Mouse (Mus musculus): ENCODE measurements at regions not wholly inside any gene's neighbourhood (a gene's known extent, or its start where the extent isn't known, plus 50 kb on each side); places are given as distances from the start of the nearest gene placed in this dataset.

GRCm38 (mm10) chr10:97966931-97967330, 240.4 kb upstream of the C030005K15Rik start:
- Histone ChIP-seq H3K27me3 (replicated peaks) (no peaks in the 10 kb centered on the region), H3K4me3 (no peak overlapping the region), H3K4me1 (no peaks in the 10 kb centered on the region), H3K9me3 (no peaks in the 10 kb centered on the region), H3K36me3 (replicated peaks) (no peaks in the 10 kb centered on the region), H3K4me2 (no peak overlapping the region), H3K9ac (no peak overlapping the region), H3K27ac (no peak overlapping the region)
- ATAC-seq (replicated peaks): peak; percentile 60; the same call in 1 of the 2 replicates
- WGBS: 59% methylated on average over 2 of the region's 2 CpGs

- H3K4me1 ChIP-seq: peaks cover 3% of the 10 kb centered on the region; the same call in 1 of the 2 replicates
- H3K4me3 ChIP-seq: no peak overlapping the region
- H3K4me2 ChIP-seq: no peak overlapping the region
- H3K27ac ChIP-seq: no peak overlapping the region
- H3K36me3 ChIP-seq (replicated peaks): no peaks in the 10 kb centered on the region
- ATAC-seq (replicated peaks): peak; percentile 75; the same call in 1 of the 2 replicates
- no peak overlapping the region for H3K9ac ChIP-seq
- no peaks in the 10 kb centered on the region for H3K9me3 ChIP-seq
- WGBS: 22% methylated on average over 4 of the region's 4 CpGs
- no peaks in the 10 kb centered on the region for H3K27me3 ChIP-seq (replicated peaks)
These were observed 280.5 kb upstream of the C030005K15Rik start for GRCm38 (mm10) chr10:98007037-98007436.

GRCm38 (mm10) chr10:98008355-98008754, 281.8 kb upstream of the C030005K15Rik start:
- ATAC-seq (replicated peaks): no peak
- H3K27ac ChIP-seq: no peak overlapping the region
- H3K9me3 ChIP-seq: no peaks in the 10 kb centered on the region
- no peak overlapping the region for H3K4me3 ChIP-seq
- no peak overlapping the region for H3K4me2 ChIP-seq
- no peaks in the 10 kb centered on the region for H3K36me3 ChIP-seq (replicated peaks)
- no peak overlapping the region for H3K9ac ChIP-seq
- no peaks in the 10 kb centered on the region for H3K27me3 ChIP-seq (replicated peaks)
- peaks cover 3% of the 10 kb centered on the region; the same call in 1 of the 2 replicates for H3K4me1 ChIP-seq
- 8% methylated on average over 1 of the region's 1 CpGs for WGBS

- Histone ChIP-seq H3K36me3 (replicated peaks) (no peaks in the 10 kb centered on the region), H3K9ac (no peak overlapping the region), H3K27me3 (replicated peaks) (no peaks in the 10 kb centered on the region), H3K4me2 (no peak overlapping the region), H3K4me3 (no peak overlapping the region), H3K4me1 (no peaks in the 10 kb centered on the region), H3K27ac (no peak overlapping the region), H3K9me3 (no peaks in the 10 kb centered on the region)
- 79% methylated on average over 2 of the region's 2 CpGs for WGBS
- ATAC-seq (replicated peaks): no peak
These were observed 286.4 kb upstream of the C030005K15Rik start for GRCm38 (mm10) chr10:98012916-98013315.

GRCm38 (mm10) chr10:98014985-98015902, 288.7 kb upstream of the C030005K15Rik start:
- H3K27ac ChIP-seq: no peak overlapping the region
- H3K4me2 ChIP-seq: no peak overlapping the region
- no peak overlapping the region for H3K4me3 ChIP-seq
- H3K9ac ChIP-seq: no peak overlapping the region
- 85% methylated on average over 10 of the region's 10 CpGs for WGBS
- H3K4me1 ChIP-seq: no peaks in the 10 kb centered on the region
- no peak for ATAC-seq (replicated peaks)
- no peaks in the 10 kb centered on the region for H3K36me3 ChIP-seq (replicated peaks)
- no peaks in the 10 kb centered on the region for H3K9me3 ChIP-seq
- no peaks in the 10 kb centered on the region for H3K27me3 ChIP-seq (replicated peaks)

GRCm38 (mm10) chr10:98016596-98017304, 290.2 kb upstream of the C030005K15Rik start:
- WGBS: 91% methylated on average over 2 of the region's 2 CpGs
- no peak for ATAC-seq (replicated peaks)
- no peak overlapping the region for H3K9ac ChIP-seq

GRCm38 (mm10) chr10:98029124-98029523, 302.6 kb upstream of the C030005K15Rik start:
- H3K4me1 ChIP-seq: no peaks in the 10 kb centered on the region
- H3K36me3 ChIP-seq (replicated peaks): no peaks in the 10 kb centered on the region
- H3K9ac ChIP-seq: no peak overlapping the region
- H3K9me3 ChIP-seq: no peaks in the 10 kb centered on the region
- WGBS: 75% methylated on average over 8 of the region's 8 CpGs
- no peaks in the 10 kb centered on the region for H3K27me3 ChIP-seq (replicated peaks)
- H3K4me2 ChIP-seq: no peak overlapping the region
- no peak overlapping the region for H3K27ac ChIP-seq
- no peak overlapping the region for H3K4me3 ChIP-seq
- ATAC-seq (replicated peaks): no peak

More at GRCm38 (mm10) chr10:98016596-98017304, 290.2 kb upstream of the C030005K15Rik start:
- H3K36me3 ChIP-seq (replicated peaks): no peaks in the 10 kb centered on the region
- H3K4me3 ChIP-seq: no peak overlapping the region
- H3K27me3 ChIP-seq (replicated peaks): no peaks in the 10 kb centered on the region
- H3K4me1 ChIP-seq: no peaks in the 10 kb centered on the region
- H3K4me2 ChIP-seq: no peak overlapping the region
- no peaks in the 10 kb centered on the region for H3K9me3 ChIP-seq
- no peak overlapping the region for H3K27ac ChIP-seq

- no peaks in the 10 kb centered on the region for H3K36me3 ChIP-seq (replicated peaks)
- H3K9ac ChIP-seq: no peak overlapping the region
- no peak overlapping the region for H3K4me3 ChIP-seq
- H3K27ac ChIP-seq: no peak overlapping the region
- no peaks in the 10 kb centered on the region for H3K9me3 ChIP-seq
- no peaks in the 10 kb centered on the region for H3K27me3 ChIP-seq (replicated peaks)
- H3K4me1 ChIP-seq: no peaks in the 10 kb centered on the region
- no peak for ATAC-seq (replicated peaks)
- H3K4me2 ChIP-seq: no peak overlapping the region
- WGBS: 71% methylated on average over 3 of the region's 3 CpGs
These were observed 303.1 kb upstream of the C030005K15Rik start for GRCm38 (mm10) chr10:98029621-98030020.

- no peak overlapping the region for H3K9ac ChIP-seq
- no peaks in the 10 kb centered on the region for H3K4me1 ChIP-seq
- H3K27ac ChIP-seq: no peak overlapping the region
- H3K4me3 ChIP-seq: no peak overlapping the region
- H3K9me3 ChIP-seq: no peaks in the 10 kb centered on the region
- H3K27me3 ChIP-seq (replicated peaks): no peaks in the 10 kb centered on the region
- H3K4me2 ChIP-seq: no peak overlapping the region
- 92% methylated on average over 1 of the region's 1 CpGs for WGBS
- H3K36me3 ChIP-seq (replicated peaks): no peaks in the 10 kb centered on the region
- no peak for ATAC-seq (replicated peaks)
These were observed 306.1 kb upstream of the C030005K15Rik start for GRCm38 (mm10) chr10:98032661-98033060.

GRCm38 (mm10) chr10:98041766-98042165, 315.2 kb upstream of the C030005K15Rik start:
- H3K4me3 ChIP-seq: no peak overlapping the region
- no peaks in the 10 kb centered on the region for H3K27me3 ChIP-seq (replicated peaks)
- no peaks in the 10 kb centered on the region for H3K36me3 ChIP-seq (replicated peaks)
- no peaks in the 10 kb centered on the region for H3K9me3 ChIP-seq
- ATAC-seq (replicated peaks): no peak
- H3K9ac ChIP-seq: no peak overlapping the region
- no peak overlapping the region for H3K4me2 ChIP-seq
- 56% methylated on average over 4 of the region's 4 CpGs for WGBS
- H3K4me1 ChIP-seq: no peaks in the 10 kb centered on the region
- no peak overlapping the region for H3K27ac ChIP-seq

GRCm38 (mm10) chr10:98043873-98044272, 317.3 kb upstream of the C030005K15Rik start:
- no peak overlapping the region for H3K4me3 ChIP-seq
- no peak overlapping the region for H3K4me2 ChIP-seq
- H3K9ac ChIP-seq: no peak overlapping the region
- no peaks in the 10 kb centered on the region for H3K27me3 ChIP-seq (replicated peaks)
- no peaks in the 10 kb centered on the region for H3K36me3 ChIP-seq (replicated peaks)
- no peaks in the 10 kb centered on the region for H3K4me1 ChIP-seq
- H3K9me3 ChIP-seq: no peaks in the 10 kb centered on the region
- WGBS: 86% methylated on average over 2 of the region's 2 CpGs
- ATAC-seq (replicated peaks): no peak
- no peak overlapping the region for H3K27ac ChIP-seq

GRCm38 (mm10) chr10:98044579-98044978, 318.0 kb upstream of the C030005K15Rik start:
- Histone ChIP-seq H3K9me3 (no peaks in the 10 kb centered on the region), H3K4me3 (no peak overlapping the region), H3K27me3 (replicated peaks) (no peaks in the 10 kb centered on the region), H3K36me3 (replicated peaks) (no peaks in the 10 kb centered on the region), H3K27ac (no peak overlapping the region), H3K4me2 (no peak overlapping the region), H3K9ac (no peak overlapping the region), H3K4me1 (no peaks in the 10 kb centered on the region)
- ATAC-seq (replicated peaks): no peak

All from midbrain, embryonic 15.5 days (tissue).